Mouse (Mus musculus) adrenal gland, postnatal 10 days (tissue): ENCODE data around the gene Fhl5. TPM values are rescaled to one million over a fixed set of nuclear protein-coding genes. Genes with fewer than 3 reads are reported as not detected.
"Not testable (repeated sequence)": the region's sequence is repeated elsewhere in the genome, so short reads cannot be mapped to it uniquely, and the experiment has no call there.

ENCODE experiments used
- DNase-seq: peaks from one replicate; pipeline ENCODE4 v3.0.0; 2021; ENCODE audit warnings: mixed read lengths
- long read RNA-seq, 2 experiments: library from polyadenylated mRNA; stranded (forward); transcript quantifications; one replicate each; pipeline ENCODE4 v2.0.0; 2021
- total RNA-seq, 2 experiments: library from RNA; stranded (reverse); gene quantifications; 2 replicates each; pipeline ENCODE4 v1.2.3; 2021

The Fhl5 gene
- total RNA-seq, result 1 to 10 TPM in 1 of 2 experiments, under 1 TPM in 1; 0.91 to 1.4 TPM
- long read RNA-seq, experiment 1, result 0 reads
- long read RNA-seq, experiment 2, result 0 reads

- no peak for DNase-seq
Observed at GRCm38 (mm10) chr4:25242776-25243175, at the start of gene Fhl5. TSS of gene Fhl5 (minus strand) at chr4:25242876.

- DNase-seq, result not testable (repeated sequence)
Observed at GRCm38 (mm10) chr4:25285002-25285401, 42.3 kb upstream of the Fhl5 start.

GRCm38 (mm10) chr4:25281671-25282038 is 39.0 kb upstream of the Fhl5 start, which contains the start of gene Ufl1:
TSS of gene Ufl1 (minus strand) at chr4:25281821.
- peak; percentile 99 for DNase-seq

DNA sequence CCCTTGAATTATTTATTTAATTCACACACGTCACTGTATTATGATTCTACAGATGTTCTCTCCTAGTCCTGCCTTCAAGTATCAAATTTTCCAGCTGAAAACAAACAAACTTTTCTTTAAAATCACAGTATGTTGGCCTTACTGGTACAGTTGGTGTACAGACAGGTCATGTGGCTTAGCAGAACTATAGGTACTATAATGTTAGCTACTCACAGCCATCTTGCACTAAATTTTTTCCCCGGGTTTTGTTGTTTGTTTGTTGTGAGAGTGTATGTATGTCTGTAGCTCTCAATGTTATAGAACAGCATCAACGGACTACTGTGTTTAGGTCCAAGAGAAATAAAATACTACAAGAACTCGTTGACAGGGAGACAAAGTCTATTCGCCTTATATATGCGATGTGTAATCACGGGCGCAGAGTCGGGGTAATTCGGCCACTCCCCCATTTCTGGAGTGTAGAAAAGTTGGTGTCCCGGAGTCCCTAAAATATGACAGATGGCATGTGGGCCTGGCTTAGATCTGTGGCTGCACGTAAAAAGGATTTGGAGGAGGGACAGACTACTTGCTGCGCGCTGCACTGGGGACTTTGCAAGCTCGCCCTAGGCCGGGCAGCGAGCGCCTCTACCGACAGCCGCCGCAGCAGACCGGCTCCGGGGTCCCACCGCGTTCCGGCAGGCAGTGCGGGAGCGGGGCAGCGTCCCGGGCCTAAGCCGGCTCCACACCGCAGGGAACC is 38.4 kb upstream of the Fhl5 start:
- no peak for DNase-seq

GRCm38 (mm10) chr4:25272861-25273627 is 30.4 kb upstream of the Fhl5 start:
- DNase-seq, result no peak

GRCm38 (mm10) chr4:25271926-25272325 is 29.2 kb upstream of the Fhl5 start:
- DNase-seq, result no peak

- DNase-seq, result no peak
Observed at GRCm38 (mm10) chr4:25267144-25267543, 24.5 kb upstream of the Fhl5 start.

- no peak for DNase-seq
Observed at GRCm38 (mm10) chr4:25257822-25258398, 15.2 kb upstream of the Fhl5 start.

GRCm38 (mm10) chr4:25235663-25236062 is 7.0 kb downstream of the Fhl5 start:
- DNase-seq, result not testable (repeated sequence)

DNA sequence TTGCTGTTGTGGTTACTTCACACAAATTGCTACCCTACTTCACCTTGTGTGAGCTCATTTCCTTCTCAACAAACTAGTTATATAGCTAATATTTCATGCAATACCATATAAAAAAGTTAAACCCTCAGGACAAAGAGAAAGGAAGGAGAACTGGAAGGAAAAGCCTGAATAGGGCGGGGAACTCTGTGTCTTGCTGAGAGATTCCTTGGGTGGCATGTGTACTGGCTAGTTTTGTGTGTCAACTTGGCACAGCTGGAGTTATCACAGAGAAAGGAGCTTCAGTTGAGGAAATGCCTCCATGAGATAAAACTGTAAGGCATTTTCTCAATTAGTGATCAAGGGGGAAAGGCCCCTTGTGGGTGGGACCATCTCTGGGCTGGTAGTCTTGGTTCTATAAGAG is 8.9 kb downstream of the Fhl5 start:
- not testable (repeated sequence) for DNase-seq

GRCm38 (mm10) chr4:25232546-25232945 is 10.1 kb downstream of the Fhl5 start:
- DNase-seq, result no peak

- DNase-seq, result no peak
Observed at GRCm38 (mm10) chr4:25227527-25227926, 15.1 kb downstream of the Fhl5 start.

DNA sequence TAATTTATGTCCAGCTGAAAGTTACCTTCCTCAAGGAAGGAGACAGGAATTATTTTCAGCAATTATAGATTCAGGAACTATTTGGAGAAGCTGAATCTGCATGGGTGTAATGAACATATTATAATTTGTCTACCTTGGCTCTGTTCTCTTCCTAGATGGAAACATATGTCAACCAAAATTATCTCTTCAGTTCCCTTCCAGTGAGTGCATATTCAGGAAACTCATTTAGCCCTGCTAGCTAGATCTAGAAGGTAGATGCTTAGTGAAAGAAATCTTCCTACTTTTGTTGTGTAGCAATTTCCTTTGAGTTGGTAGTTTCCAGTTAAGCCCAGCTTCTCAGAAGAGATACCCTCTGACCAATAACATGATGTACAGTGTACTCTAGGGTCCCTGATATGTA is 20.7 kb downstream of the Fhl5 start:
- DNase-seq, result no peak

GRCm38 (mm10) chr4:25213451-25213850 is 29.2 kb downstream of the Fhl5 start:
- no peak for DNase-seq

- DNase-seq, result no peak
Observed at GRCm38 (mm10) chr4:25206166-25206565, 36.5 kb downstream of the Fhl5 start.

- DNase-seq, result no peak
Observed at GRCm38 (mm10) chr4:25197310-25197709, 45.4 kb downstream of the Fhl5 start.

- no peak for DNase-seq
Observed at GRCm38 (mm10) chr4:25179617-25180208, 63.0 kb downstream of the Fhl5 start.

Other genes starting within 250 kb of the Fhl5 start
- gene Ufl1, start 38.9 kb upstream of the Fhl5 start, total RNA-seq, result 10 to 100 TPM; 33.9 to 35.1 TPM